Mouse (Mus musculus): ENCODE measurements at regions not wholly inside any gene's neighbourhood (a gene's known extent, or its start where the extent isn't known, plus 50 kb on each side); places are given as distances from the start of the nearest gene placed in this dataset.

GRCm38 (mm10) chr8:126669919-126670318, 76.1 kb upstream of the Irf2bp2 start:
- H3K9me3 ChIP-seq = no peaks in the 10 kb centered on the region
- H3K4me3 ChIP-seq = no peak overlapping the region
- no peaks in the 10 kb centered on the region for H3K27me3 ChIP-seq (replicated peaks)
- 87% methylated on average over 9 of the region's 9 CpGs for WGBS
- no peaks in the 10 kb centered on the region for H3K36me3 ChIP-seq
- H3K4me2 ChIP-seq = no peak overlapping the region
- H3K9ac ChIP-seq = no peak overlapping the region
- peak overlapping the region; percentile 99 for H3K27ac ChIP-seq (replicated peaks)
- H3K4me1 ChIP-seq = peaks cover 45% of the 10 kb centered on the region
- ATAC-seq (ENCODE audit: extremely low read depth, insufficient number of reproducible peaks, low FRiP score, low TSS enrichment) = no peak

- peaks cover 52% of the 10 kb centered on the region for H3K4me1 ChIP-seq
- H3K36me3 ChIP-seq = no peaks in the 10 kb centered on the region
- no peaks in the 10 kb centered on the region for H3K27me3 ChIP-seq (replicated peaks)
- H3K4me2 ChIP-seq = no peak overlapping the region
- no peak overlapping the region for H3K4me3 ChIP-seq
- no peaks in the 10 kb centered on the region for H3K9me3 ChIP-seq
- H3K27ac ChIP-seq (replicated peaks) = peak overlapping the region; percentile 99
- no peak overlapping the region for H3K9ac ChIP-seq
- ATAC-seq (ENCODE audit: extremely low read depth, insufficient number of reproducible peaks, low FRiP score, low TSS enrichment) = no peak
- WGBS = 53% methylated on average over 6 of the region's 6 CpGs
Measured at GRCm38 (mm10) chr8:126669154-126669553, 75.4 kb upstream of the Irf2bp2 start.

DNA sequence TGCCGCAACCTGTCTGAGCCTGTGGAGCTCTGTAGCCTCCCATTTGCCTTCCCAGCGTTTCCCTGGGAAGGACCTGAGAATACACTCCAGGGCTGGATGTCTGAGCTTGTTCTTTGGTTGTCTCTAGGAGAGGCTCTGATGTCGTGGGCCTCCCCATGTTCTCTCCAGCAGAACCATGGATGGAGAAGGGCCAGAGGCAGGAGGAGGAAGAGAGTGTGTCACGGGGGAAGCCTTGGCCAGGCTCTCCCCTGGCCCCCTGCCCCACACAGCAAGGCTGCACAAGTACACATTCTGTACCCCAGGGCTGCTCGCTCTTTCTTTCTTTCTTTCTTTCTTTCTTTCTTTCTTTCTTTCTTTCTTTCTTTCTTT, 74.9 kb upstream of the Irf2bp2 start:
- WGBS = 61% methylated on average over 5 of the region's 5 CpGs
- H3K4me3 ChIP-seq = no peak overlapping the region
- H3K27me3 ChIP-seq (replicated peaks) = no peaks in the 10 kb centered on the region
- H3K4me2 ChIP-seq = no peak overlapping the region
- H3K9ac ChIP-seq = peak overlapping the region; percentile 76; the same call in 1 of the 2 replicates
- H3K27ac ChIP-seq (replicated peaks) = peak overlapping the region; percentile 99
- peaks cover 58% of the 10 kb centered on the region for H3K4me1 ChIP-seq
- no peak for ATAC-seq (ENCODE audit: extremely low read depth, insufficient number of reproducible peaks, low FRiP score, low TSS enrichment)
- H3K9me3 ChIP-seq = no peaks in the 10 kb centered on the region
- H3K36me3 ChIP-seq = no peaks in the 10 kb centered on the region

GRCm38 (mm10) chr8:126667721-126668656, 74.2 kb upstream of the Irf2bp2 start:
- peaks cover 64% of the 10 kb centered on the region for H3K4me1 ChIP-seq

GRCm38 (mm10) chr8:126667086-126667720, 73.4 kb upstream of the Irf2bp2 start:
- WGBS = 52% methylated on average over 12 of the region's 12 CpGs
- Histone ChIP-seq H3K36me3 (no peaks in the 10 kb centered on the region), H3K4me3 (peak overlapping the region; percentile 17; the same call in 1 of the 2 replicates), H3K4me1 (peaks cover 72% of the 10 kb centered on the region), H3K27me3 (replicated peaks) (no peaks in the 10 kb centered on the region), H3K9ac (peak overlapping the region; percentile 76), H3K4me2 (peak overlapping the region; percentile 53), H3K27ac (replicated peaks) (peak overlapping the region; percentile 99), H3K9me3 (no peaks in the 10 kb centered on the region)
- no peak for ATAC-seq (ENCODE audit: extremely low read depth, insufficient number of reproducible peaks, low FRiP score, low TSS enrichment)

More at GRCm38 (mm10) chr8:126667721-126668656, 74.2 kb upstream of the Irf2bp2 start:
- Histone ChIP-seq H3K4me2 (no peak overlapping the region), H3K9ac (peak overlapping the region; percentile 76), H3K9me3 (no peaks in the 10 kb centered on the region), H3K36me3 (no peaks in the 10 kb centered on the region), H3K27me3 (replicated peaks) (no peaks in the 10 kb centered on the region), H3K27ac (replicated peaks) (peak overlapping the region; percentile 99), H3K4me3 (no peak overlapping the region)
- WGBS = 43% methylated on average over 16 of the region's 16 CpGs
- no peak for ATAC-seq (ENCODE audit: extremely low read depth, insufficient number of reproducible peaks, low FRiP score, low TSS enrichment)

DNA sequence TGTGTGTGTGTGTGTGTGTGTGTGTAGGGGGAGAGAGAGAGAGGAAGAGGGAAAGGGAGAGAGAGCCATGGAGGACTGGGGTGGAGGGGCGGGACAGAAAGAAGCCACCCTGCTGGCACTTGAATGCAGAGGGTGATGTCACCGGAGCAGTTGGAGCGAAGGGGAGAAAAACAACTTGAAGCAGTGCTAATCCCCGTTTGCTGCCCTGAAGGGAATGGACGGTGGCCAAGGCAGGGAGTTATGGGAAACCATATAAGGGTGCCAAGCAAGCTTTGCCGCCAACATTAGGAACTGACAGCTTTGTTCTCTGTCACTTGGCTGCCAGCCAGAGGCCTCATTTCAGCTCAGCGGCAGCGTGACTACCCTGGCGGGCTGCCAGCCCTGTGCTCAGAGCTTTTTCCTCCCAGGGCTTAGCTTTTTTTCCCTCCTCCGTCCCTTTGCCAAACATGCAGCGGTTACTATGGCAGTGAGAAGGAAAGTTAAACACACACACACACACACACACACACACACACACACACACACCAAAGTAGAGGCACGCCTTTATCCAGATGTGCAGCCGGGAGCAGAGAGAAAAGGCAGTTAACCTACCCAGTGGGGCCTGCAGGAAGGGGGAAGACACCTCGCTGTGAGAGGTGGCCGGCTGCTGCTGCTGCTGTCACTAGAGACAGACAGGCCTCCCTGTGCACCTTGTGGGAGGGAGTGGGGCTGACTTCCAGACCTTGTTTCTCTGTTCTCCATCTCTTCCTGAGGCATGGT, 72.7 kb upstream of the Irf2bp2 start:
- Histone ChIP-seq H3K27ac (replicated peaks) (peak overlapping the region; percentile 99), H3K4me2 (peak overlapping the region; percentile 54), H3K4me1 (peaks cover 79% of the 10 kb centered on the region), H3K4me3 (peak overlapping the region; percentile 17; the same call in 1 of the 2 replicates), H3K9ac (peak overlapping the region; percentile 76), H3K36me3 (no peaks in the 10 kb centered on the region), H3K27me3 (replicated peaks) (no peaks in the 10 kb centered on the region), H3K9me3 (no peaks in the 10 kb centered on the region)
- peak; percentile 79 for ATAC-seq (ENCODE audit: extremely low read depth, insufficient number of reproducible peaks, low FRiP score, low TSS enrichment)
- WGBS = under 1% methylated on average over 15 of the region's 15 CpGs

DNA sequence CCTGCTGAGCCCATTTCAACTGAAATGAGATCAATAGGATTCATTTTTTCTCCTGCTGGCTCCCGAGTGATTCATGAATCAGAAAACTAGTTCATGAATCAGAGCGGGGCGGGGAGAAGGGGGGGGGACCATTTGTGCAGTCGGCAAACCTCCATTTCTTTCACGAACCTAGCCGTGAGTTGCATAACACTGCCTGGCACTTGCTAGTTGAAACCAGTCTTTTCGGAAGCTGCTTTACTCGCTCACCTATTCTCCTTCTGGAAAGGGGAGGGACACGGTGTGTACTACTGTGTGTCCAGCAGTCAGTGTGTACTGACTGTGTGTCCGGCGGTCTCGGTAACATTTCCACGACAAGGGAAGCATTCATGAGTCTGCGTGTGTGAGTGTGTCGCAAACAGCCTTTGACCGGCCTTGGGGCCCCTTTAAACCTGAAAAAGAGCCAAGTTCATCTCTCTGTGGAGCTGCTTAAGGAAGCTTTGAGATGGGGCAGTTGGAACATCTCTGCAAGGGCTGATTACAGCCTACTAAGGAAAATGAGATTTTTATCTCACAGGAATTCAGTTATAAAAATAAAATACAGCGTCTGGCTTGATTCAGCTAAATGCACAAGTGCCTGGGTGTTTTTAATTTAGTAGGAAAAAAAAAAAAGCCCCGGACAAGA, 71.9 kb upstream of the Irf2bp2 start:
- Histone ChIP-seq H3K9me3 (no peaks in the 10 kb centered on the region), H3K36me3 (no peaks in the 10 kb centered on the region), H3K27ac (replicated peaks) (peak overlapping the region; percentile 99), H3K27me3 (replicated peaks) (no peaks in the 10 kb centered on the region), H3K4me2 (peak overlapping the region; percentile 54), H3K9ac (peak overlapping the region; percentile 73), H3K4me1 (peaks cover 87% of the 10 kb centered on the region), H3K4me3 (peak overlapping the region; percentile 14; the same call in 1 of the 2 replicates)
- WGBS = 31% methylated on average over 18 of the region's 18 CpGs
- peak; percentile 14; the same call in 1 of the 2 replicates for ATAC-seq (ENCODE audit: extremely low read depth, insufficient number of reproducible peaks, low FRiP score, low TSS enrichment)

DNA sequence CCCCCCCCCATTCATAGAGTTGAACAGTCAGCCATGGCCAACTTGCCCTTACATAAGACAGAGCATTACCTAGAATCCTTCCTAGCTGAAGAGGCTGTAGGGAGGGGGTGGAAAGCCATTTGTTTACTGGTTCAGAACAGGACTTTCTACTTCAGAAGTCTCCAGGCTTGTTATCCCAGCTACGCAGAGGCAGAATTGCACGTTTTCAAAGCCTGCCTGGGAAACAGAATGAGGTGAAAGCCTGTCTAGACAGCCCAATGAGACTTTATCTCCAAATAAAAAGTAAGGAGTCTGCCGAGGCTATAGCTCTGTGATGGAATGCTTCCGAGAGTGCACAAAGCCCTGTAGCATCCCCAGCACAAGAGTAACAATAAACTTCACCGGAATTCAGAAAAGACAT, 71.1 kb upstream of the Irf2bp2 start:
- ATAC-seq (ENCODE audit: extremely low read depth, insufficient number of reproducible peaks, low FRiP score, low TSS enrichment) = no peak
- H3K9ac ChIP-seq = 0 out of 2 replicates have a peak overlapping the region, but pooled peaks have one; percentile 73
- no peaks in the 10 kb centered on the region for H3K36me3 ChIP-seq
- H3K27me3 ChIP-seq (replicated peaks) = no peaks in the 10 kb centered on the region
- no peak overlapping the region for H3K4me2 ChIP-seq
- no peak overlapping the region for H3K4me3 ChIP-seq
- H3K4me1 ChIP-seq = peaks cover 94% of the 10 kb centered on the region
- 59% methylated on average over 5 of the region's 5 CpGs for WGBS
- no peaks in the 10 kb centered on the region for H3K9me3 ChIP-seq
- peak overlapping the region; percentile 99 for H3K27ac ChIP-seq (replicated peaks)

- H3K9ac ChIP-seq = peak overlapping the region; percentile 66
- H3K27me3 ChIP-seq (replicated peaks) = no peaks in the 10 kb centered on the region
Measured at GRCm38 (mm10) chr8:126662797-126663784, 69.3 kb upstream of the Irf2bp2 start.

DNA sequence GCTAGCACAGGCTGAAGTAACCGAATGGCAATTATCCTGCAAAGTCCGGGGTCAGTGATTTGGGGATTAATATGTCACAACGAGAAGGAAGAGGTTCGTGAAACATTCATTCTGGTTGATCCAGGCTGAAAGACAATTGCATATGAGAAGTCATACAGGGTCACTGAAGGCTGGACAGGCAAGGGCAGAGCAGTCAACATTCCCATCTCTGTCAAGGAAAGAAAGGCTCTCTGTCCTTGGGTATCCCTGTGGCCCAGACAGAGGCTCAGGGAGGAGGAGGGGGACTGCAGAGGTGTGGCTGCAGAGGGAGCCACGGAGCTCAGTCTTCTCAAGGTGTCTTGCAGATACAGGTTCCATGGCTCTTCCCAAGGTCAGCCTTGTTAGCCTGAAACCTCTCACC, 68.4 kb upstream of the Irf2bp2 start:
- no peak overlapping the region for H3K4me2 ChIP-seq
- peaks cover 78% of the 10 kb centered on the region for H3K4me1 ChIP-seq
- H3K27me3 ChIP-seq (replicated peaks) = no peaks in the 10 kb centered on the region
- no peaks in the 10 kb centered on the region for H3K36me3 ChIP-seq
- H3K9ac ChIP-seq = no peak overlapping the region
- H3K27ac ChIP-seq (replicated peaks) = peak overlapping the region; percentile 94
- H3K4me3 ChIP-seq = no peak overlapping the region
- 55% methylated on average over 5 of the region's 5 CpGs for WGBS
- no peaks in the 10 kb centered on the region for H3K9me3 ChIP-seq
- ATAC-seq (ENCODE audit: extremely low read depth, insufficient number of reproducible peaks, low FRiP score, low TSS enrichment) = no peak

More at GRCm38 (mm10) chr8:126662797-126663784, 69.3 kb upstream of the Irf2bp2 start:
- H3K4me1 ChIP-seq = peaks cover 87% of the 10 kb centered on the region
- no peak for ATAC-seq (ENCODE audit: extremely low read depth, insufficient number of reproducible peaks, low FRiP score, low TSS enrichment)
- no peaks in the 10 kb centered on the region for H3K36me3 ChIP-seq
- no peaks in the 10 kb centered on the region for H3K9me3 ChIP-seq
- H3K27ac ChIP-seq (replicated peaks) = peak overlapping the region; percentile 94
- WGBS = 42% methylated on average over 14 of the region's 14 CpGs
- no peak overlapping the region for H3K4me2 ChIP-seq
- H3K4me3 ChIP-seq = no peak overlapping the region
